Mouse (Mus musculus) myocyte (in vitro differentiated cells): Measurements from ENCODE around the gene Ern1.

Experiments used
- E2F4 ChIP-seq: IDR thresholded peaks from one replicate; pipeline ENCODE4 v1.6.1; 2011; ENCODE audit warnings: mild to moderate bottlenecking, control low read depth, moderate library complexity; ENCODE audit not compliant: insufficient read depth
- MYOG ChIP-seq, 3 experiments: IDR thresholded peaks; one replicate each; pipeline ENCODE4 v1.6.1; 2011; ENCODE audit warnings: control low read depth in 2 of 3, low read depth in 2 of 3, mild to moderate bottlenecking in 2 of 3; ENCODE audit not compliant: insufficient read length in 2 of 3, control insufficient read depth in 1 of 3, insufficient read depth in 1 of 3
- POLR2A ChIP-seq: IDR thresholded peaks from one replicate; pipeline ENCODE4 v1.6.1; 2011; ENCODE audit warnings: low read depth, mild to moderate bottlenecking, control low read depth, moderate library complexity; ENCODE audit not compliant: insufficient read length
- POLR2AphosphoS2 ChIP-seq: IDR thresholded peaks from one replicate; pipeline ENCODE4 v1.6.1; 2011; ENCODE audit warnings: low read depth, control low read depth; ENCODE audit not compliant: insufficient read length
- TCF12 ChIP-seq: IDR thresholded peaks from one replicate; pipeline ENCODE4 v1.6.1; 2011; ENCODE audit warnings: mild to moderate bottlenecking, control low read depth; ENCODE audit not compliant: poor library complexity, insufficient read depth, severe bottlenecking
- USF1 ChIP-seq: IDR thresholded peaks from one replicate; pipeline ENCODE4 v1.6.1; 2011; ENCODE audit warnings: low read depth, mild to moderate bottlenecking, control low read depth, moderate library complexity

GRCm38 (mm10) chr11:106475309-106475708 lies 12.3 kb downstream of the Ern1 start:
- TF ChIP-seq POLR2A: no peak
- TF ChIP-seq MYOG (IDR thresholded peaks at IDR 0.05; ENCODE audit: control insufficient read depth in 1 of 3, insufficient read depth in 1 of 3, insufficient read length in 2 of 3, low read depth in 2 of 3): no peak
- TF ChIP-seq POLR2AphosphoS2: no peak
- TF ChIP-seq USF1: no peak
- no peak for TF ChIP-seq TCF12
- no peak for TF ChIP-seq E2F4
